12 mouse cellular contexts compared by ENCODE assay signal in genomic region chr5:105697886-105698285, GRCm38 (mm10).
"Had no signal": no experiment of that assay in that cellular context is flagged by ENCODE, and none has a peak within 500 bp of the region (broad histone marks: within the 10 kb centered on the region; RNA-seq: fewer than 3 reads in every experiment).

No protein-coding gene starts in this region.

- H3K27ac ChIP-seq: limb, embryonic 13.5 days; midbrain, embryonic 10.5 days; neural tube, embryonic 15.5 days had no signal

- DNase-seq: left cerebral cortex, postnatal 4 days; lung, postnatal 14 days; midbrain, embryonic 14.5 days; right cerebral cortex, postnatal 4 days; spleen, adult 18-20 months; thymus, adult 18-20 months; thymus, postnatal 25 days had no signal

- H3K9ac ChIP-seq: limb, embryonic 13.5 days; liver, embryonic 15.5 days; lung, embryonic 14.5 days; neural tube, embryonic 15.5 days had no signal

- H3K36me3 ChIP-seq: limb, embryonic 13.5 days; liver, embryonic 15.5 days; neural tube, embryonic 15.5 days had no signal

- H3K27me3 ChIP-seq: neural tube, embryonic 15.5 days had no signal

- H3K9me3 ChIP-seq: limb, embryonic 13.5 days; liver, embryonic 15.5 days; midbrain, embryonic 10.5 days; neural tube, embryonic 15.5 days had no signal

- H3K4me3 ChIP-seq: limb, embryonic 13.5 days; liver, embryonic 15.5 days; neural tube, embryonic 15.5 days had no signal
